Mouse (Mus musculus): Measurements from ENCODE around the gene Mettl7b.
A peak's percentile ranks its signal among the peaks of the same experiment; 100 is the strongest.
"Not testable (repeated sequence)": the region's sequence is repeated elsewhere in the genome, so short reads cannot be mapped to it uniquely, and the experiment has no call there.

Gene Mettl7b

GRCm38 (mm10) chr10:128960590-128961584, at the start of gene Mettl7b:
Gene Mettl7b, minus strand, starts transcription at chr10:128960988.
- no peak for DNase-seq (ENCODE audit: low spot score in 2 of 2)

- no peak for DNase-seq (ENCODE audit: low spot score in 2 of 2)
Observed at GRCm38 (mm10) chr10:129010288-129010841, 49.6 kb upstream of the Mettl7b start, which contains the start of gene Olfr763. Gene Olfr763, plus strand, starts transcription at chr10:129010791.

- DNase-seq (ENCODE audit: low spot score in 2 of 2), result no peak
Observed at GRCm38 (mm10) chr10:129004032-129004920, 43.5 kb upstream of the Mettl7b start.

GRCm38 (mm10) chr10:128996523-128997040, 35.8 kb upstream of the Mettl7b start:
- DNase-seq (ENCODE audit: low spot score in 2 of 2), result no peak

GRCm38 (mm10) chr10:128995796-128996195, 35.0 kb upstream of the Mettl7b start:
- no peak for DNase-seq (ENCODE audit: low spot score in 2 of 2)

- no peak for DNase-seq (ENCODE audit: low spot score in 2 of 2)
Observed at GRCm38 (mm10) chr10:128990994-128991393, 30.2 kb upstream of the Mettl7b start.

GRCm38 (mm10) chr10:128990129-128990850, 29.5 kb upstream of the Mettl7b start:
- DNase-seq (ENCODE audit: low spot score in 2 of 2), result not testable (repeated sequence)

GRCm38 (mm10) chr10:128989131-128989530, 28.3 kb upstream of the Mettl7b start, which contains the start of gene Olfr9:
Gene Olfr9, plus strand, starts transcription at chr10:128989431.
- not testable (repeated sequence) for DNase-seq (ENCODE audit: low spot score in 2 of 2)

GRCm38 (mm10) chr10:128980644-128981365, 20.0 kb upstream of the Mettl7b start:
- DNase-seq (ENCODE audit: low spot score in 2 of 2), result no peak

- DNase-seq (ENCODE audit: low spot score in 2 of 2), result peak in 1 of 2 experiments; percentile 21
Observed at GRCm38 (mm10) chr10:128977522-128978114, 16.8 kb upstream of the Mettl7b start.

GRCm38 (mm10) chr10:128976395-128976794, 15.6 kb upstream of the Mettl7b start:
- no peak for DNase-seq (ENCODE audit: low spot score in 2 of 2)

- DNase-seq (ENCODE audit: low spot score in 2 of 2), result no peak
Observed at GRCm38 (mm10) chr10:128972841-128973240, 12.1 kb upstream of the Mettl7b start.

GRCm38 (mm10) chr10:128970740-128971250, 10.0 kb upstream of the Mettl7b start:
- DNase-seq (ENCODE audit: low spot score in 2 of 2), result no peak

- no peak for DNase-seq (ENCODE audit: low spot score in 2 of 2)
Observed at GRCm38 (mm10) chr10:128968341-128968749, 7.6 kb upstream of the Mettl7b start.

GRCm38 (mm10) chr10:128965871-128966270, 5.1 kb upstream of the Mettl7b start:
- DNase-seq (ENCODE audit: low spot score in 2 of 2), result no peak

GRCm38 (mm10) chr10:128964961-128965360, 4.2 kb upstream of the Mettl7b start:
- no peak for DNase-seq (ENCODE audit: low spot score in 2 of 2)

- DNase-seq (ENCODE audit: low spot score in 2 of 2), result no peak
Observed at GRCm38 (mm10) chr10:128960142-128960541, 646 bp downstream of the Mettl7b start.

GRCm38 (mm10) chr10:128958340-128958739, 2.4 kb downstream of the Mettl7b start:
- DNase-seq (ENCODE audit: low spot score in 2 of 2), result no peak

- DNase-seq (ENCODE audit: low spot score in 2 of 2), result no peak
Observed at GRCm38 (mm10) chr10:128950208-128950887, 10.4 kb downstream of the Mettl7b start.

All from spleen, postnatal 10 days (tissue).